Mouse (Mus musculus): ENCODE results near the gene Medag. TPM values are rescaled to one million over a fixed set of nuclear protein-coding genes. Genes with fewer than 3 reads are reported as not detected.

Medag gene
- polyA plus RNA-seq, 1 experiment: 0.57 TPM

DNA sequence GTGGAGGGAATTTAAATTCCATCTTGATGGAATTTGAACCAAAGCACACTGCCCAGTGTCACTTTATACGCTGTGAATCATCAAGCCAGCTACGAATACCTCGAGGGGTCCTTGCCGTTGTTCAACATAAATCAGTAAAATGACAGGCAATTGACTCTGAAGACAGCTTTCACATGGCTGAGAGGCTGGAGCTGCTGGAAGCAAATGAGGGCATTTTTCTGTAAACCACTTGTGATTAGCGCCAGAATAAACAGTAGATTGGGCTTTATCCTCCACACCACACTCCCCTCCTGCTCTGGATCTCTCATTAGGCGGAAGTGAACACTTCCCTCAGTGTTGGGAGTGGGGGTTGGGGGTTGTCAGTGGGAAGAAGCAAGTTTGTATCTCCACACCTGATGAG, 34.3 kb upstream of the Medag start:
- no peaks in the 10 kb centered on the region for H3K27me3 ChIP-seq (ENCODE audit: control insufficient read depth, insufficient read depth, low read length)
- no peaks in the 10 kb centered on the region; the same call in 1 of the 2 replicates for H3K4me1 ChIP-seq (ENCODE audit: control insufficient read depth, insufficient read depth, insufficient read length)
- TF ChIP-seq CTCF (IDR thresholded peaks at IDR 0.05; ENCODE audit: extremely low read depth, insufficient read depth, insufficient read length, insufficient replicate concordance) (no peak), POLR2A (IDR thresholded peaks at IDR 0.05; ENCODE audit: low read depth, low read length) (no peak)
- 42% methylated on average over 6 of the region's 6 CpGs for WGBS
- H3K36me3 ChIP-seq (ENCODE audit: control insufficient read depth, insufficient read depth, low read length): no peaks in the 10 kb centered on the region
- DNase-seq (ENCODE audit: low read depth in 1 of 2, low spot score in 2 of 2): no peak
- H3K27ac ChIP-seq (ENCODE audit: insufficient read depth, low read length): no peak overlapping the region
- no peak overlapping the region for H3K4me3 ChIP-seq (ENCODE audit: extremely low read depth, insufficient read depth, insufficient read length)

DNA sequence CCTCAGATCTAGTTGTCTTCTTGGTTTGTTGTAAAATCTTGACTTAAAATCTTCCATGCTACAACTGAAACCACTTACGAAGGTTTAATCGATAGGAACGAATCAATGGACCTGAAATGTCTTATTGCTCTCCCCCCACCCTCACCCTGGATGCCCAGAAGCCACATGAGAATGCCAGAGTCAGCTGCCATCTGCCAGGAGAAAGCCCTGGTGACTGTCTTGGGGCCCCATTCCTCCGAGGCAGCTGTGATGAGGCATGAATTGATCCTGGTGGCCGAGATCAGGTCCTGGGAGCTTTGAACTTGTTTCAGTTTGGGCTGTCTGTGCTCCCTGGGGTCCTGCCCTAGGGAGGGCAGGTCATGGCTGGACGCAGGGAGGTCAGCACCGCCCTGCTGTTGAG, 33.0 kb upstream of the Medag start:
- Histone ChIP-seq H3K27me3 (ENCODE audit: control insufficient read depth, insufficient read depth, low read length) (no peaks in the 10 kb centered on the region), H3K27ac (ENCODE audit: insufficient read depth, low read length) (no peak overlapping the region), H3K4me3 (ENCODE audit: extremely low read depth, insufficient read depth, insufficient read length) (no peak overlapping the region), H3K36me3 (ENCODE audit: control insufficient read depth, insufficient read depth, low read length) (no peaks in the 10 kb centered on the region), H3K4me1 (ENCODE audit: control insufficient read depth, insufficient read depth, insufficient read length) (no peaks in the 10 kb centered on the region; the same call in 1 of the 2 replicates)
- DNase-seq (ENCODE audit: low read depth in 1 of 2, low spot score in 2 of 2): no peak
- WGBS: 84% methylated on average over 7 of the region's 7 CpGs
- TF ChIP-seq POLR2A (IDR thresholded peaks at IDR 0.05; ENCODE audit: low read depth, low read length) (no peak), CTCF (IDR thresholded peaks at IDR 0.05; ENCODE audit: extremely low read depth, insufficient read depth, insufficient read length, insufficient replicate concordance) (no peak)

DNA sequence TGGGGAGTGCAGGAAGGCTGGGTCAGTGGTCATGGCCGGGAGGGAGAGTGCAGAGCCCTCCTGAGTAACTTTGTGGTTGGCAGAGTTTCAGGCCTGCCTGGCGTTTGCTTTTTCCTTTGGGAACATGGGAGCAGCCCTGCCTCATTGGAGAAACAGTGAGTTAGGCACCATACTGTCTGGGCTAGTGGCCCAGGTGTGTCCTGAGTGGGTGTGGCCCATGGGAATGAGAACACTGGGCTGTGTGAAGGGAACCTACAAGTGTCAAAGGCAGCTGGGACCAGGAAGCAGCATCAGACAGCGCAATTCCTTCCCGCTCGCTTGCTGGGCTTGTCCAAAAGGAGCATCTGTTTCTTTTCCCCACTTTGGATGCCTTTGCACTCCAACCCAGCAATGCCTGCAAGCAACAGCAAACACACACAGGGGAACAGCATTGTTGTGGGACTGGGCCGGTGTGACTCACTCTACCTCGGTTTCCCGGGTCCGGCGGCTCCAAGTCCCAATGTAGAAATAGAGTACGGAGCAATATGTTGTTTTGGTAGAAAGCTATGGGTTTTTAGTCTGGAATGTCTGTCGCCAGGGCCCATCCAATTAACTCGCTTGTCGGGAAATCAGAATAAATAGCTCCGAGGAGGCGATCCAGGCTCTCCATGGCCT, 32.3 kb upstream of the Medag start:
- Histone ChIP-seq H3K4me1 (ENCODE audit: control insufficient read depth, insufficient read depth, insufficient read length) (no peaks in the 10 kb centered on the region), H3K27me3 (ENCODE audit: control insufficient read depth, insufficient read depth, low read length) (no peaks in the 10 kb centered on the region), H3K36me3 (ENCODE audit: control insufficient read depth, insufficient read depth, low read length) (no peaks in the 10 kb centered on the region), H3K27ac (ENCODE audit: insufficient read depth, low read length) (no peak overlapping the region), H3K4me3 (ENCODE audit: extremely low read depth, insufficient read depth, insufficient read length) (no peak overlapping the region)
- no peak for TF ChIP-seq CTCF (IDR thresholded peaks at IDR 0.05; ENCODE audit: extremely low read depth, insufficient read depth, insufficient read length, insufficient replicate concordance)
- no peak for TF ChIP-seq POLR2A (IDR thresholded peaks at IDR 0.05; ENCODE audit: low read depth, low read length)
- DNase-seq (ENCODE audit: low read depth in 1 of 2, low spot score in 2 of 2): no peak
- 87% methylated on average over 16 of the region's 16 CpGs for WGBS

DNA sequence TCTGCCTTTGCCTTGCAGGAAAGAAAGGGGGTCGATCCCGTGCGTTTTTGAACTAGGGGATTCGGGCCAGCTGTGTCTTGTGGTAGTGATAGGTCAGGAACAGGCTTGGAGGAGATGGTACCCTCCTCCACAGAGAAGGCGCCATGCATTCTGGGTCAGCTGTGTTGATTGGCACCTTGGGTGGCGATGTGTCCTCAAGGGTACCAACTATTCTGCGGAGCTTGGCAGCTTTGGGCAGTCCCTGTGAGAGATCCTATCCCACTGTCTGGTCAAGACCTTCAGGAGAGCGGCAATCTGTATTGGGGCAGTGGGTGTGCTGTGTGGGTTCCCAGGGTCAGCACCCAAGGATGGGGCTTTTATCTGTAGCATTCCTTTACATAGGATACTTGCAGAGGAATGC, 31.7 kb upstream of the Medag start:
- TF ChIP-seq POLR2A (IDR thresholded peaks at IDR 0.05; ENCODE audit: low read depth, low read length) (no peak), CTCF (IDR thresholded peaks at IDR 0.05; ENCODE audit: extremely low read depth, insufficient read depth, insufficient read length, insufficient replicate concordance) (no peak)
- Histone ChIP-seq H3K4me3 (ENCODE audit: extremely low read depth, insufficient read depth, insufficient read length) (no peak overlapping the region), H3K36me3 (ENCODE audit: control insufficient read depth, insufficient read depth, low read length) (no peaks in the 10 kb centered on the region), H3K4me1 (ENCODE audit: control insufficient read depth, insufficient read depth, insufficient read length) (no peaks in the 10 kb centered on the region), H3K27me3 (ENCODE audit: control insufficient read depth, insufficient read depth, low read length) (no peaks in the 10 kb centered on the region), H3K27ac (ENCODE audit: insufficient read depth, low read length) (no peak overlapping the region)
- DNase-seq (ENCODE audit: low read depth in 1 of 2, low spot score in 2 of 2): no peak
- WGBS: 92% methylated on average over 8 of the region's 8 CpGs

DNA sequence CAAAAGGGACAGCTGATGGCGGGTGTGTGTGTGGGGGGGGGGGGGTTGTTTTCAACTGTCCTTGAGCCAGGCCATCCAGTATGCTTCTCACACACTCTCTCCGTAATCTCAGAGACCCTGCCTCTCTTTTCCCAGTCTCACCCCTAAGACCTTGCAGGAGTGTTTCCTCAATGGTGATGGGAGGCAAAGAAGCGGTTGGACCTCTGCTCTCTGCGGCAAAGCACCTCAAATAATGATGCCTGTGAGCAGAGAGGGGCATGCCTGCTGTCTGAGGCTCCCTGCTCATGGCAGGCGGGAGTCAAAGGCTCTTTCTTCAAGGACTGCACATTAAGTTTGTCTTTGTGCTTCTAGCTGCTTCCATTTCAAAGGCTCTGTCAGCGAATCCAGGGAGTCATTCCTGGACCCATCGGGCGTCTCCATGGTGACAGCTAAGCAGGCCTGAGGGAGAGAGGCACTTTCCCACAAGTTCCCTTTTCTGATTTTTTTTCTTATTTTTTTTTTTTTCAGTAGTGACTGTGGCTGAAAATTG, 31.1 kb upstream of the Medag start:
- DNase-seq (ENCODE audit: low read depth in 1 of 2, low spot score in 2 of 2): no peak
- Histone ChIP-seq H3K4me3 (ENCODE audit: extremely low read depth, insufficient read depth, insufficient read length) (no peak overlapping the region), H3K27me3 (ENCODE audit: control insufficient read depth, insufficient read depth, low read length) (no peaks in the 10 kb centered on the region), H3K36me3 (ENCODE audit: control insufficient read depth, insufficient read depth, low read length) (no peaks in the 10 kb centered on the region), H3K4me1 (ENCODE audit: control insufficient read depth, insufficient read depth, insufficient read length) (no peaks in the 10 kb centered on the region), H3K27ac (ENCODE audit: insufficient read depth, low read length) (no peak overlapping the region)
- WGBS: 41% methylated on average over 8 of the region's 8 CpGs
- TF ChIP-seq POLR2A (IDR thresholded peaks at IDR 0.05; ENCODE audit: low read depth, low read length) (no peak), CTCF (IDR thresholded peaks at IDR 0.05; ENCODE audit: extremely low read depth, insufficient read depth, insufficient read length, insufficient replicate concordance) (no peak)

DNA sequence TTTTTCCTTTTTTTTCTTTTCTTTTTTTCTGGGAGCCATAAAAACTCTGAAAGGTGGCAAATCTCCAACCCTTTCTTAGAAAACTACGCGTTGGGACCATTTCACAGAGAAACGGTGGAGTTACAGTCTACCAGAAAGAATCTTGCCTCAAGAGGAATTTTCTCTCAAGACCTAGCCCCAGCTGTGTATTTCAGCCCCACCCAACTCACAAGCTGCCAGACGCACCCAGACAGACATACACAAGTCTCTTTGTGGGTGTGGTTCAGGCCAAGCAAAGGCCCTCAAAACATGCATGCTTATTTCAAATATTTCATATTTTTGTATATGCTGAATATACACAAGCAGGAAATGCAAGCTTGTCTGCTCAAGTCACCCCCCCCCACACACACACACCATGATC, 29.6 kb upstream of the Medag start:
- Histone ChIP-seq H3K4me1 (ENCODE audit: control insufficient read depth, insufficient read depth, insufficient read length) (no peaks in the 10 kb centered on the region), H3K4me3 (ENCODE audit: extremely low read depth, insufficient read depth, insufficient read length) (no peak overlapping the region), H3K27me3 (ENCODE audit: control insufficient read depth, insufficient read depth, low read length) (no peaks in the 10 kb centered on the region), H3K27ac (ENCODE audit: insufficient read depth, low read length) (no peak overlapping the region), H3K36me3 (ENCODE audit: control insufficient read depth, insufficient read depth, low read length) (no peaks in the 10 kb centered on the region)
- no peak for DNase-seq (ENCODE audit: low read depth in 1 of 2, low spot score in 2 of 2)
- TF ChIP-seq CTCF (IDR thresholded peaks at IDR 0.05; ENCODE audit: extremely low read depth, insufficient read depth, insufficient read length, insufficient replicate concordance) (no peak), POLR2A (IDR thresholded peaks at IDR 0.05; ENCODE audit: low read depth, low read length) (no peak)
- 81% methylated on average over 4 of the region's 4 CpGs for WGBS

DNA sequence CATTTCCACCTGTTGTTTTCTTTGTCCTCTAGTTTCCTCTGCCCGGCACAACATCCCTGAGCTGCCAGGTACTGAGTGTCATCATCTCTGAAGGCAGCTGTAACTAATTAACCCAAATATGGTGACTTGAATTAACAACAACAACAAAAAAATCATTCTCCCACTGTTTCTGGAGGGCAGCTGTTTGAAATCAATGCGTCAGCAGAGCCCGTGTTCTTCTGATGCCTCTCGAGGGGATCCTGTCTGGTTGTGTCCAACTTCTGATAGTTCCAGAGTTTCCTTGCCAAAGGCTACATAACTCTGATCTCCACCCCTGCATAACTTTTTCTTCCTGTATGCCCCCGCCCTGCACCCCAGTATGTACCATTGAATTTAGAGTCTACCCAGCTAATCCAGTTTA, 28.9 kb upstream of the Medag start:
- Histone ChIP-seq H3K36me3 (ENCODE audit: control insufficient read depth, insufficient read depth, low read length) (no peaks in the 10 kb centered on the region), H3K27ac (ENCODE audit: insufficient read depth, low read length) (no peak overlapping the region), H3K4me1 (ENCODE audit: control insufficient read depth, insufficient read depth, insufficient read length) (no peaks in the 10 kb centered on the region), H3K27me3 (ENCODE audit: control insufficient read depth, insufficient read depth, low read length) (no peaks in the 10 kb centered on the region), H3K4me3 (ENCODE audit: extremely low read depth, insufficient read depth, insufficient read length) (no peak overlapping the region)
- WGBS: 92% methylated on average over 5 of the region's 5 CpGs
- no peak for DNase-seq (ENCODE audit: low read depth in 1 of 2, low spot score in 2 of 2)
- no peak for TF ChIP-seq POLR2A (IDR thresholded peaks at IDR 0.05; ENCODE audit: low read depth, low read length)
- TF ChIP-seq CTCF (IDR thresholded peaks at IDR 0.05; ENCODE audit: extremely low read depth, insufficient read depth, insufficient read length, insufficient replicate concordance): no peak

Measured in spleen, adult 2 months (tissue).